Mouse (Mus musculus): ENCODE data around the gene Oscp1. TPM values are rescaled to one million over a fixed set of nuclear protein-coding genes. Genes with fewer than 3 reads are reported as not detected.
"Not testable (repeated sequence)": the region's sequence is repeated elsewhere in the genome, so short reads cannot be mapped to it uniquely, and the experiment has no call there.

The Oscp1 gene
- polyA plus RNA-seq, 1 experiment from 2014 or later: 1.5 TPM

DNA sequence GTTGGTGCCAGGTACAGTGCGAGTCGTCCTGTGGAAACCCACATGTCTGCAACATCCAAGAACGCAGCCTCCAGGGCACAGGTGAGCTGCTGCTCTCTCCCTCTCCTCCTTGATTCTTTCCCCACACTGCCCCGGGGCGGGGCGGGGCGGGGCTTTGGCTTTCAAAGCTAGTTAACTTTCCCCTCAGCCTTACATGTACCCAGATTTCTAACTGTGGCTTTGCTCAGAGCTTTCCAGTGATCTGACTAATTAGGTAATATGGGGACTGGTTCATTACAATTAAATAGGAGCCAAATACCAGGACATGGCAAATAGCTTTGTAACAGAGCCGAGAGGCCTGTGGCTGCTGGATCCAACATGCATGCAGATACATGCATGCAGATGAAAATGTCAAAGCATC, 26.0 kb downstream of the Oscp1 start:
- ATAC-seq (ENCODE audit: low read depth) (no peak), DNase-seq (no peak)
- no peak overlapping the region for H3K27ac ChIP-seq
- H3K36me3 ChIP-seq: no peaks in the 10 kb centered on the region
- no peak overlapping the region for H3K4me2 ChIP-seq
- no peaks in the 10 kb centered on the region for H3K27me3 ChIP-seq
- no peaks in the 10 kb centered on the region for H3K9me3 ChIP-seq (replicated peaks)
- 68% methylated on average over 8 of the region's 8 CpGs for WGBS (ENCODE audit: insufficient replicate concordance)
- H3K4me3 ChIP-seq (replicated peaks): no peak overlapping the region
- no peak overlapping the region for H3K9ac ChIP-seq
- H3K4me1 ChIP-seq (replicated peaks): peaks cover 20% of the 10 kb centered on the region

DNA sequence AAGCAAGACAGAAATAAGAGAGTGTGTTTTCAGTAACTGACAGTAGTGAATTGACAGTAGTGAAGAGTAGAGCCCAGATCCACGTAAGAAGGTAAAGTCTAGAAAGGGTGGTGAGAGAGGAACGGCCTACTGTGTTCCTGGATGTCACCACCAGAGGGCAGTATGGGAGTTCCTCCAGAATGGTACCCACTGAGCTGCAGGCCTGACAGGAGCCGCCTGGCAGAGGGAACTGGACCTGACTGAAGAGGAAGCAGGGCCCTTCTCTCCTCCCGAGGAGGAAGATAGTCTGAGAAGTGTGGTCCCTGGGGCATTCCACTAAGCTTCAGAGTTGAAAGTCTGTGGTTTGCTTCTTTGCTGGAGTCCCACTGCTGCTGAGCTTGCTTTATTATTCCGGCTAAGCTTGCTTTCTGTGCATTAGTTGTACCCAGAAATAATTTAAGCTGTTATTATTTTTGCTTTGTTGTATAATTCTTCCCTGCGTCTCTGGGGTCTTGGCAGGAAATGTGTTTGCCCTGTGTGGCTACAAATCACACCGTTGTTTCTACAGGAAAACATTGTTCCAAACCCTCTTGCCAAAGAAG, 27.7 kb downstream of the Oscp1 start:
- ATAC-seq (ENCODE audit: low read depth) (peak; percentile 78), DNase-seq (peak; percentile 73)
- no peak overlapping the region for H3K4me3 ChIP-seq (replicated peaks)
- H3K27me3 ChIP-seq: no peaks in the 10 kb centered on the region
- 18% methylated on average over 7 of the region's 7 CpGs for whole genome bisulfite sequencing (ENCODE audit: insufficient replicate concordance)
- no peak overlapping the region for H3K27ac ChIP-seq
- no peaks in the 10 kb centered on the region for H3K36me3 ChIP-seq
- no peak overlapping the region for H3K9ac ChIP-seq
- H3K4me2 ChIP-seq: no peak overlapping the region
- H3K4me1 ChIP-seq (replicated peaks): peaks cover 29% of the 10 kb centered on the region
- no peaks in the 10 kb centered on the region for H3K9me3 ChIP-seq (replicated peaks)

DNA sequence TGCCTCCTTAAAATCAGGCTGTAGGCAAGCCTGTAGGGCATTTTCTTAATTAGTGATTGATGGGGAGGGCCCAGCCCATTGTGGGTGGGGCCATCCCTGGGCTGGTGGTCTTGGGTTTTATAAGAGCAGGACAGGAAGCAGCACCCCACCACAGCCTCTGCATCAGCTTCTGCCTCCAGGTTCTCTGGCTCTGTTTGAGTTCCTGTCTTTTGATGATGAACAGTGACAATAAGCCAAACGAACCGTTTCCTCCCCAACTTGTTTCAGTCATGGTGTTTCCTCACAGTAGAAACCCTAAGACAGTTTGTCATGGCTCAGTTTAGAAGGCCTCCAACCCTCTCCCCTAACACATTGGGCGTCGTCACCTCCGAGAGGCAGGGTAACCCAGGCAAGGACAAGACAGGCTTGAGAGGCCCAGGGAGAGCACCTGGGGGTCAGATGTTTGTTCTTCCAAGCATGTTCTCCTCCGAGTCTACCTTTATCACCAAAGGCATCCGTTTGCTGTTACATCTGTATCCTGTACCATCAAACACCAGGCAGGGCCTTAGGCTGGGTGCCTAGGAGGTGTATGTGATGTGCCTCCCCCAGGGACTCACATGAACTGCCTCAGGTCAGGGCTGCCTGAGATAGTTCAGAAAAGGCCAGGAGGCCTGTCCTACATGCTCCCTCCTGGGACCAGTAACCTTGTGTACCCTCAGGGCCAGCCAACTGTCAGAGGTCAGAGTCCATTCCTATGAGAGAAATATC, 31.9 kb downstream of the Oscp1 start:
- Histone ChIP-seq H3K27ac (no peak overlapping the region), H3K9ac (peak overlapping the region; percentile 2; the same call in 1 of the 2 replicates), H3K4me2 (no peak overlapping the region), H3K36me3 (no peaks in the 10 kb centered on the region), H3K4me1 (replicated peaks) (peaks cover 19% of the 10 kb centered on the region), H3K9me3 (replicated peaks) (no peaks in the 10 kb centered on the region), H3K4me3 (replicated peaks) (no peak overlapping the region), H3K27me3 (no peaks in the 10 kb centered on the region)
- 35% methylated on average over 7 of the region's 7 CpGs for WGBS (ENCODE audit: insufficient replicate concordance)
- DNase-seq (no peak), ATAC-seq (ENCODE audit: low read depth) (peak; percentile 41; the same call in 1 of the 2 replicates)

DNA sequence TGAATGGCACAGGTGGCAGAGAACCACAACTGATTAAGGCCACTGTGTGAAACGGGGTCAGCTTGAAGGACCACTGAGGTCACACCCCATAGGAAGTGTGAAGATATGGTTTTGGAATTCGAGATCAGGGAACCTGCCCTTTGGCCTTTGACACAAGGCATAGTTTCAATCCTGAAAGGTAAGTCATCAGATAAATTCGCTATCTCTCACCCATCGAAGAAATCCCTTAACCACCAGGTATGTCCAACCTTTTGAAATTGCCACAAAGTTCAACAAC, 32.4 kb downstream of the Oscp1 start:
- peaks cover 19% of the 10 kb centered on the region for H3K4me1 ChIP-seq (replicated peaks)
- no peaks in the 10 kb centered on the region for H3K36me3 ChIP-seq
- WGBS (ENCODE audit: insufficient replicate concordance): 50% methylated on average over 4 of the region's 4 CpGs
- ATAC-seq (ENCODE audit: low read depth): no peak
- H3K4me3 ChIP-seq (replicated peaks): no peak overlapping the region
- H3K9ac ChIP-seq: no peak overlapping the region
- no peaks in the 10 kb centered on the region for H3K27me3 ChIP-seq
- no peak overlapping the region for H3K27ac ChIP-seq
- no peak for DNase-seq
- H3K9me3 ChIP-seq (replicated peaks): no peaks in the 10 kb centered on the region
- H3K4me2 ChIP-seq: no peak overlapping the region

DNA sequence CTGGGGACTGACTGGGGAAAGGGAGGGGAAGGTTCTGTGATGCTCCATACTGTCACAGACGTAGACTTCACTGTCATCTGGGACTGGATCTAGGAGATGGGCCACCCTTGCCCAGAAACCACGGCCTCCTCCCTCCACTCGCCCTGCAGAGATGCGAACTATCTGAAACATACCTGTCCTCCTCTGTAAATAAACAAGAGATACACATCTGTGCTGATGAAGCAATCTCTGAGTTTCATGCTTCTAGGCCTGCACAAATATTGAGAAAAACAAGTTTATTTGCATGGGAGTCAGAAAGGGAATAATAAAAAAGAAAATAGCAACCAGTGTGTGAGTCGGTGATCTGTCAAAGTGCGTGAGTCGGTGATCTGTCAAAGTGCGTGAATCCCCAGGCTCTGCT, 33.5 kb downstream of the Oscp1 start:
- Histone ChIP-seq H3K36me3 (no peaks in the 10 kb centered on the region), H3K4me2 (no peak overlapping the region), H3K27ac (no peak overlapping the region), H3K27me3 (no peaks in the 10 kb centered on the region), H3K9me3 (replicated peaks) (no peaks in the 10 kb centered on the region), H3K9ac (no peak overlapping the region), H3K4me1 (replicated peaks) (peaks cover 15% of the 10 kb centered on the region), H3K4me3 (replicated peaks) (no peak overlapping the region)
- no peak for DNase-seq
- 74% methylated on average over 8 of the region's 8 CpGs for WGBS (ENCODE audit: insufficient replicate concordance)
- ATAC-seq (ENCODE audit: low read depth): no peak

DNA sequence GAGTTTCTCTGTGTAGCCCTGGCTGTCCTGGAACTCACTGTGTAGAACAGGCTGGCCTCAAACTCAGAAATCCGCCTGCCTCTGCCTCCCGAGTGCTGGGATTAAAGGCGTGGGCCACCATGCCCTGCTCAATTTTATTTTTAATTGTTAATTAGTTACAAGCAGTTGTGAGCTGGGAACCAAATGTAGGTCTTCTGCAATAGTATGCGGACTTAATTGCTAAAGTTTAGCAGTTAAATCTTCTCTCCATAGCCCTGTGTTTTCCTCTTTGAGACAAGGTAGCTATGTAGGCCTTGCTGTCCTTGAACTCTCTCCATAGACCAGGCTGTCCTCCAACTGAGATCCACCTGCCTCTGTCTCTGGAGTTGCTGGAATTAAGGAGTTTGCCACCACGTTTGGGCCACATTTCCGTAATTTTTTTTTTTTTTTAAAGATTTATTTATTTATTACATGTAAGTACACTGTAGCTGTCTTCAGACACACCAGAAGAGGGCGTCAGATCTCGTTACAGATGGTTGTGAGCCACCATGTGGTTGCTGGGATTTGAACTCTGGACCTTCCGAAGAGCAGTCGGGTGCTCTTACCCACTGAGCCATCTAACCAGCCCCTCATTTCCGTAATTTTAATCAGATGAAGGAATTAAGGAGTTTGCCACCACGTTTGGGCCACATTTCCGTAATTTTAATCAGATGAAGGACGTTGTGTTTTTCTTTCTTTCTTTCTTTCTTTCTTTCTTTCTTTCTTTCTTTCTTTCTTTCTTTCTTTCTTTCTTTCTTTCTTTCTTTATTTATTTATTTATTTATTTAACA, 37.5 kb downstream of the Oscp1 start:
- 49% methylated on average over 14 of the region's 14 CpGs for WGBS (ENCODE audit: insufficient replicate concordance)
- DNase-seq; H3K27me3 ChIP-seq; H3K4me3 ChIP-seq (replicated peaks); H3K9me3 ChIP-seq (replicated peaks); ATAC-seq (ENCODE audit: low read depth); H3K27ac ChIP-seq; H3K9ac ChIP-seq: not testable (repeated sequence)
- Histone ChIP-seq H3K4me1 (replicated peaks) (peaks cover 42% of the 10 kb centered on the region), H3K36me3 (peaks cover 14% of the 10 kb centered on the region), H3K4me2 (peak overlapping the region; percentile 85)

DNA sequence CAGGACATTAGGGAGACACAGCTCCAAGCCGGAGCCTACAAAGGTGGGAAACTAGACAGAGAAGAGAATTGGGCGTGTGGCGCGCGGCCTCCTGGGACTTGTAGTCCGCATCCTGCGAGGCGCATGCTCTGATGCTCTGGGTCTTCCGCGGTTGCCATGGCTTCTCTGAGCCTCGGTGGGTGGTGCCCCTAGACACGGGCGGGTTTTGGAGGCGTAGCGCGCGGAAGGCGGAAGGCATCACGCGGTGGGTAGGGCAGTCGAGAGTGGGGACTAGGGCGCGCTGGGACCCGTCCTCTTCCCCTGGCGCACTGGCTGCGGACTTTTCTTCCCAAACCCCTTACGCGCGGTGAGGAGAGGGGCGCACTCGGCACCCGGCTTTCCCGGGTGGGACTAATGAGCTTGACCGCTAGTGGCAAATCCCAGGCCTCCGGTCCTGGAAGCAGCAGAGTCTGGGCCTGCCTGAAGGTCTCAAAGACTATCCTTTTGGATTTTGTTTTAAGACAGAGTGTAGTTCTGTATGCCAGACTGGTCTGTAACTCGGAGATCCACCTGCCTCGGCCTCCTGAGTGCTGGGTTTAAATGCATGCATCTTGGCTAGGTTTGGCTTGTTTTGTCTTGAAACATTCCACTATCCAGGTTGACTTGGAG, 38.2 kb downstream of the Oscp1 start, which contains the start of gene Lsm10:
Gene Lsm10 (plus strand): TSS at position 160 of the 648 bp plus-strand sequence.
- peaks cover 50% of the 10 kb centered on the region for H3K4me1 ChIP-seq (replicated peaks)
- H3K9ac ChIP-seq: peak within 1 kb of the TSS; percentile 81
- WGBS (ENCODE audit: insufficient replicate concordance): 2% methylated on average over 30 of the region's 37 CpGs
- H3K4me3 ChIP-seq (replicated peaks): peak within 1 kb of the TSS; percentile 79
- DNase-seq (peak; percentile 95), ATAC-seq (ENCODE audit: low read depth) (peak; percentile 98)
- peak within 1 kb of the TSS; percentile 75 for H3K27ac ChIP-seq
- peaks cover 14% of the 10 kb centered on the region for H3K36me3 ChIP-seq
- H3K27me3 ChIP-seq: no peaks in the 10 kb centered on the region
- H3K9me3 ChIP-seq (replicated peaks): no peaks in the 10 kb centered on the region
- peak within 1 kb of the TSS; percentile 85 for H3K4me2 ChIP-seq

DNA sequence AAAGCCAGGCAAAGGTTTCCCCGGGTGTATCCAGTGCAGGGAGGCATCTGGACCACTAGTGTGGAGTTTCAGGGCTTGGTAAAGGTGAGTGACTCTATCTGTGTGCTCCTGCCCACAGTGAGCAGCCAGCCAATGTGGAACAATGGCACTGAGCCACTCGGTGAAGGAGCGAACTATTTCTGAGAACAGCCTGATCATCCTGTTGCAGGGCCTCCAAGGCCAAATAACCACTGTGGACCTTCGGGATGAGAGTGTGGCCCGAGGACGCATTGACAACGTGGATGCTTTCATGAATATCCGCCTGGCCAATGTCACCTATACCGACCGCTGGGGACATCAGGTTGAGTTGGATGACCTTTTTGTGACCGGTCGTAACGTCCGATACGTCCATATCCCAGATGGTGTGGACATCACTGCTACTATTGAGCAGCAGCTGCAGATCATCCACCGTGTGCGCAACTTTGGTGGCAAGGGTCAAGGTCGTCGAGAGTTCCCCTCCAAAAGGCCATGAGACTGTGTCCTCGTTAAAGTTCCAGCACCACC, 39.4 kb downstream of the Oscp1 start:
- Histone ChIP-seq H3K4me3 (replicated peaks) (peak overlapping the region; percentile 79; the same call in 1 of the 2 replicates), H3K27ac (peak overlapping the region; percentile 98), H3K4me1 (replicated peaks) (peaks cover 62% of the 10 kb centered on the region)

DNA sequence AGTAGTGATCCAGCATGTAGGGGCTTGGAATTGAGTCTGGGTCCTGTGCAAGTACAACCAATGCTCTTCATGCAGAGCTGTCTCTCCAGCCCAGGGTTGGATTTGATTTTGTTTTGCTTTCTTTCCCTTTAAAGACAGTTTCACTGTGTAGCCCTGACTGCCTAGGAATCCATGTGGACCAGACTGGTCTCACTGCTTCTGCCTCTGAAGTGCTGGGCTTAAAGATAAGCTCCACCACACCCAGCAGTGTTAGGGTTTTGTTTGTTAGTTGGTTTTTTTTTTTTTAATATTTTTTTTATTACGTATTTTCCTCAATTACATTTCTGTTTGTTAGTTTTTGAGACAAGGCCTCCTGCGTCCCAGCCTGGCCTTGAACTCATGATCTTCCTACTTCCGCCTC, 41.0 kb downstream of the Oscp1 start:
- Histone ChIP-seq H3K9ac (peak overlapping the region; percentile 56), H3K27ac (peak overlapping the region; percentile 98), H3K9me3 (replicated peaks) (no peaks in the 10 kb centered on the region), H3K36me3 (peaks cover 14% of the 10 kb centered on the region), H3K4me1 (replicated peaks) (peaks cover 72% of the 10 kb centered on the region), H3K27me3 (no peaks in the 10 kb centered on the region), H3K4me2 (peak overlapping the region; percentile 46), H3K4me3 (replicated peaks) (peak overlapping the region; percentile 13; the same call in 1 of the 2 replicates)
- no peak; the same call in 1 of the 2 replicates for ATAC-seq (ENCODE audit: low read depth)
- 46% methylated on average over 3 of the region's 3 CpGs for WGBS (ENCODE audit: insufficient replicate concordance)
- peak; percentile 51 for DNase-seq

More for the DNA sequence above, 39.4 kb downstream of the Oscp1 start:
- Histone ChIP-seq H3K4me2 (peak overlapping the region; percentile 85), H3K36me3 (peaks cover 14% of the 10 kb centered on the region), H3K9me3 (replicated peaks) (no peaks in the 10 kb centered on the region), H3K9ac (peak overlapping the region; percentile 81), H3K27me3 (no peaks in the 10 kb centered on the region)
- WGBS (ENCODE audit: insufficient replicate concordance): 90% methylated on average over 20 of the region's 20 CpGs
- no peak for DNase-seq
- ATAC-seq (ENCODE audit: low read depth): no peak

DNA sequence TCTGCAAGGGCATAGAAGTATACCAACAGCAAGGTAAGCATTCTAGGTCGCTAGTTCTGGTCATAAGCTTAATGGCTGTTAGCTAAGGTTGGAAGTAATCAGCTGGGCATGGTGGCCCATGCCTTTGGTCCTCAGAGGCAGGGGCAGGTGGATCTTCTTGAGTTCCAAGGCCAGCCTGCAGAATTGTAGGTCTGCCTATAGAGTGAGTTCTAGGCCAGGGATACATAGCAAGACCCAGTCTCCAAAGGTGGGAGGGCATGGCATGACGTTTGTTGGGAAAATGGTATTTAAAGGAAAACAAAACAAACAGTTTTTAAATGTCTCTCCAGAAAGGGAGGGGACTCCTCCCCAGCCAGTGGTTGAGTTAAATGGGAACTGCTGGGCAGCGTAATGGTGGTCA, 42.4 kb downstream of the Oscp1 start:
- H3K27ac ChIP-seq: peak overlapping the region; percentile 98
- no peak overlapping the region for H3K4me2 ChIP-seq
- no peaks in the 10 kb centered on the region for H3K9me3 ChIP-seq (replicated peaks)
- H3K4me3 ChIP-seq (replicated peaks): no peak overlapping the region
- no peaks in the 10 kb centered on the region for H3K27me3 ChIP-seq
- WGBS (ENCODE audit: insufficient replicate concordance): 81% methylated on average over 3 of the region's 3 CpGs
- peaks cover 86% of the 10 kb centered on the region for H3K4me1 ChIP-seq (replicated peaks)
- no peak overlapping the region for H3K9ac ChIP-seq
- ATAC-seq (ENCODE audit: low read depth) (no peak), DNase-seq (no peak)
- peaks cover 14% of the 10 kb centered on the region for H3K36me3 ChIP-seq

Measured in liver, embryonic 13.5 days (tissue).